Mouse (Mus musculus): ENCODE results near the gene Ifitm6.
"Not testable (repeated sequence)": the region's sequence is repeated elsewhere in the genome, so short reads cannot be mapped to it uniquely, and the experiment has no call there.

Ifitm6 gene

DNA sequence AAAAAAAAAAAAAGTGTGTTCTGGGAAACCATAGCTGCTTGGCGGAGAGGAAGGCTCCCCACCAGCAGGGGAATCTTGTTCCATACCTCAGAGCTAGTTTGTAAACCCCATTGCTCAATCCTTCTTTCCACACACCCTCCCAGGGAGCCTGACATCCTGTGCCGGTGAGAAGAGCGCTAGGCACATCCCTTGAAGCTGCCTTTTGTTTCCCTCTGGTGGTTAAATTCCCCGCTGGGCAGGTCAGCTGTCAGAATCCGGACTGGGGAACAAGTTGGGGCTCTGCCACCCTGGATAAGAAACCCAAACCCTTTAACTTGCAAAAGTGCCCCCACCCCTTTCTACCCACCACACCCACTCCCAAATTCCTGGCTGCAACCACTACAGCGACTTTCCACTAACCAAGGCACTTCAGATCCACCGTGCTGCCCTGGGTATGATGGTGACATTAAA, 9.4 kb downstream of the Ifitm6 start:
- no peak for DNase-seq (ENCODE audit: low spot score)

DNA sequence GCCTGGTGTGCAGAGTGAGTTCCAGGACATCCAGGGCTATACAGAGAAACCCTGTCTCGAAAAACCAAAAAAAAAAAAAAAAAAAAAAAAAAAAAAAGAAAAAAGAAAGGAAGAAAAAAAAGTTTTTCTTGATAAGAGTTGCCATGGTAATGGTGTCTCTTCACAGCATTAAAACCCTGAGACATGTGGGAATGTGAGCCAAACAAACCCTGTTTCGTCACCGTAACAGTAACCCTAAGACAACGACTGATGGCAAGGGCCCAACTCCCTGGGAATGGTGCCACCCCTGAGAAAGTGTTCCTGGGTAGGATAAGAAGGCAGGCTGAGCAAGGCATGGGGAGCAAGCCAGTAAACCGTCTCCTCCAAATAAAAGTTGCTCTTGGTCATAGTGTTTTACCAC, 10.8 kb downstream of the Ifitm6 start:
- DNase-seq (ENCODE audit: low spot score), result no peak

DNA sequence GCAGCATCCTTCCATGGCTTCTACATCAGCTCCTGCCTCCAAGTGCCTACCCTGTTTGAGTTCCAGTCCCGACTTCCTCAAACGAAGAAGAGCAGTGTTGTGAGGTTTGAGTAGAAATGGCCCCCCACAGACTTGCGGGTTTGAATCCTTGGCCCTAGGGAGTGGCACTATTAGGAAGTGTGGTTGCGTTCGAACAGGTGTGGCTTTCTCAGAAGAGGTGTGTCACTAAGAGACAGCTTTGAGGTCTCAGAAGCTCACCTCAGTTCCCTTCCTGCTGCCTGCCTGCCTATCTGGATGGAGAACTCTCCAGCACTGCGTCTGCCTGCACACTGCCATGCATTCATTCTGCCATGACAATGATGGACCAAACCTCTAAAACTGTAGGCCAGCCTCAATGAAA, 11.3 kb downstream of the Ifitm6 start:
- DNase-seq (ENCODE audit: low spot score), result no peak

DNA sequence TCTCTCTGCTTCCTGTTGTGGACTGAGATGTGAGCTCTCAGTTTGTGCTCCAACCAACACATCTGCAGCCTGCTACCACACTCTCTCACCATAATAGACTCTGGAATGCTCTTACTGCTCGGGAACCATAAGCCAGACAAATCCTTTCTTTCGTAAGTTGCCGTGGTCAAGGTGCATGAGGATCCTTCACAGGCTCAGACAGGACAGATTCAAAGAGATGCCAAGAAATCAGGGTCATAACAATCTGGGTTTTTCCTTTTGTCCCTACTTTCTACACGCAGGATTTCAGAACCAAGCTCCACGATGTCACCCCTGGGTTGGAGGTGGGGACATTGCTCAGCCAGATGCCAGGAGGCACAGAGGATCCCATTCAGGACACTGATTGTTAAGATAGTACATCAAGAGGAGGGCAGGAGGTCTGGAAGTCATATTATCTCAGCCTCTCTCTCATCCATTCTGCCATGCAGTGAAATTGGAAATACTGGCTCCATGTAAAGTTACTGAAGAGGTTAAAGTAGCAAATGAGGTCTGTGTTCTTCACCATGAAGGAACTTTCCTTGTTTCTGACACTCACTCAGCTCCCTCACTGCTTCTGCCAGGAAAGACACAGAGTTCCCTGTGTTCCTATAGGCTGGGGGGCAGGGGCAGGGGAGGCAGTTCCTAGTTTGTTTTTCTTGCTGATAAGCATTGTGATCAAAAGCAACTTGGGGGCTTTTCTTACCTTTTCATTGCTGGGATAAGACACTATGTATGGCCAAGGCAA, 14.3 kb downstream of the Ifitm6 start:
- DNase-seq (ENCODE audit: low spot score), result no peak

DNA sequence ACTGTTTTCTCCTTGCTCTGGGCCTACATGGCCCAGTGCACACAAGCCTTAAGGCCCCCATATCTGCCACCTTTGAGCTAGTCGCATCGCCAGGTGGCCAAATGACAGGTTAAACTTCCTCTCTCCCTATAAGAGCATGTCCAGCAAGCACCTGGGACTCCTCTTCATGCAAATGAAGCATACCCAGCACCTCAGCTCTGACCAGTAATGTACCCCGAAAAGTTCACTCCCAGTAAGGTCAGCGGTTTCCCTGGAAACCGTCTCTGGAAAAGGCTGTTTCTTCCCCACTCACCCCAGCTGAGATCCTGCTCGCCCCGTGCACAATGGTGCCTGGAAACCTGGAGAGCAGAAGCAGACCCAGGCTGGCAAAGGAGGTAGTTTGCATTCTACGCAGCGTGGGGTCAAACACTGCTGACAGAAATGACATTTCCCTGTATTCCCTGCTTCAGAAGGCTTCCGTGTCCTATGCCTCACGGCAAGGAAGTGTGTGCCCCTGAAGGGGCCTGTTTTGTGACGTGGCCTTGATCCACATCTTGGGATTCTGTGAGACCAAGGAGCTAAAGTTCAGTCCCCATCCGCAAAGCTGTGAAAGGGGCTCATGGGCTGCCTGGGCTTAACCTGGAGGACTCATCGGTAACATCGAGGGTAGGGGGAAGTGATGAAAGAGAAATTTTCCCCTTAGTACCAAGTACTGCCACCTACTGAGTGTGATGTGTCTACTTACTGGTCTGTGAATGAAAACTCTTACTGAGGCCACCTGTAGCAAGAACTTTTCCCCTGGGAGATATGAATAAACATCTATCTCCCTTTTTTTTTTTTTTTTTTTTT, 16.6 kb downstream of the Ifitm6 start:
- DNase-seq (ENCODE audit: low spot score), result no peak

DNA sequence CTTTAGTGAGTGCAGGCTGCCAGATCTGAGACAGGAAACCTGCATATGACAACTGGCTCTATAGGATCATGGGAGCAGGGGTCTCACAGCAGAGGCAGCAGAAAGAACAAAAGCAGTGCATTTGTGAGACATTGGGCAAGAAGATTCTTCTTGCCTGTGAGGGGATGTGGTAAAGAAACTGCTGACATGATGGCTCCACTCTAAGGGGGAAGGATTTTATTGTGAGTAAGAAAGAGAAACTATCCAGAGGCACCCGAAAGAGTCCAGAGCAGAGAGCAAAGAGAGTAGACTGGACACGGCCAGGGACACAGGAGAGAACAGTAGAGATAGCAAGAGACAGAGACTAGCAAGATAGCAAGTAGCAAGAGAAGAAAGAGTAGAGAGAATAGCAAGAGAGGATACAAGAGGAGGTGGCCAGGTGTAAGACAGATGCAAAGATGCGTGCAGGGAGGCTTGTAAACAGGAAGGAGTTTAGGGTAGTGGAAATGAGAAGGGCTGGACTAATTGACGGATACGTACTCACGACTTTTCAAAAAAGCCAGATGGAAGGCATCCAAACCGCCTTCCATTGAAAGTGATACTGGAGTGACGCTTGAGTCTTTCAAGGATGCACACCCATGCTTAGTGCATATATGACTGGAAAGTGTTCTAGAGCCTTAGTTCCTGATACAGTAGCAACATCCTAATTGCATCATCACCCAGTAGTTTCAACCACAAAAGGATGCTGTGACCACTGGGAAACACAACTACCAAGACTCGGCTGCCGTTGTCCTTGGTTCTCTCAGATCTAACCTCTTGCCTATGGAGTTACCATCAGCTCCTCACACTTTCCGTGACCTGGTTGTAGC, 18.6 kb downstream of the Ifitm6 start:
- DNase-seq (ENCODE audit: low spot score), result no peak

DNA sequence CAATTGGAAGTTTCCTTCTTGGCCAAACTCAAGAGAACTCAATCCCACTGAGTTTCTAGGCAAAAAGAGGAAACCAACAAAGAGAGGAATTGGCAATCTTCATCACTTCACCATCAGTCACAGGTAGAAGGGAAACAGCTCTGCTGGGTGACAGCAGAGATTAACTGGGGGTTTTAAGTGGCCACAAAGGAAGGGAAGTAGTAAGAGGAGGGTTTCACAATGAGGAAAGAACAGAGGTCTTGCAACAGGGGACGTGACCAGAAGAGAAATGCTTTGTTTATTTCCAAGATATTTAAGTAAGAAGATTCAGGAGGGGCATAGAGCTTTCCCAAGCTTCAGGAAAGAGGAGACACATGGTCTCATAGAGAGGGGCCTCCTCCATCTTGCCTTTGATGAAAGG, 19.9 kb downstream of the Ifitm6 start:
- no peak for DNase-seq (ENCODE audit: low spot score)

DNA sequence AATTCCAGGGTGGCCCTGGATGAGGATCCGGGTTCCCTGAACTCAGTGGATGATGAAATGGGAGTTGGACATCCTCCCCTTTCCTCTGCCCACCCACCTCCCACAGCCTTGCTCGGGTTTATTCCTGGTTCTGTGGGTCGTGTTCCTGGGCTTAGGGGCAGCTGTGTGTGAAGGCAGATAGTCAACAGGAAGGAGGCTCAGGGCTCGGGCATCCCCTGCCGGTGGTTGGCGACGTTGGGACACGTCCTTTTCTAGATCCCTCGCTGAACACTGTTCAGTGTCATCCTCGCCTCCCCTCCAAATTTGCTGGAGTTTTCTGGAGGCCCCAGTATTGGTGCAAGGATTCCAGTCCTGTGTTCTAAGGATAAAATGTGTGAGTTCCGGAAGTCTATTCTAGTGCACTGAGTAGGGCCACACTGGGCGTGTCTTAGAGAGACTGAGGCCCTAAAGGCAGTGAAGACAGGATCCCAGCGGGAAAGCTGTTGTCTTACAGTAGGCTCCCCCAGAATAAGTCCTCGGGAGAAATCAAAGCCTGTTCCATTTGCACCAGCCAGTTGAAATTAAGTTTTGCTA, 26.5 kb downstream of the Ifitm6 start:
- no peak for DNase-seq (ENCODE audit: low spot score)

DNA sequence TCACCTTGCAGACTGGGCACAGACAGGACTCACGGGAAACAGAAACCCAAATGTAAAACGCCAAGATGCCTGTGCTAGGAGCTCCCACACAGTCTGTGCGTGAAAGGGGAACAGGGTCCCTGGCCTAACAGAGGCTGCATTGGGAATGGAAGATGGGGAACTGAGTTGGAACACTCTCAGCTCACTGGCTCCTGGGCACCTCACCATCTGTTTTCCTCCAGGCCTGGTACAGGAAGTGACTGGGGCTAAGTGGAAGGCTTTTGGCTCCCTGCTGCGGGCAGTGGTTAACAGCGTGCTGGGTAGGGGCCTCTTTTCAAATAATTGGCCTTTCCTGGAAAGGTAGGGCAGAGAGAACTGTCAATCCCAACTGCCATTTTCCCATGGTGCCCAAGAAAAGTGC, 27.1 kb downstream of the Ifitm6 start:
- DNase-seq (ENCODE audit: low spot score), result no peak

DNA sequence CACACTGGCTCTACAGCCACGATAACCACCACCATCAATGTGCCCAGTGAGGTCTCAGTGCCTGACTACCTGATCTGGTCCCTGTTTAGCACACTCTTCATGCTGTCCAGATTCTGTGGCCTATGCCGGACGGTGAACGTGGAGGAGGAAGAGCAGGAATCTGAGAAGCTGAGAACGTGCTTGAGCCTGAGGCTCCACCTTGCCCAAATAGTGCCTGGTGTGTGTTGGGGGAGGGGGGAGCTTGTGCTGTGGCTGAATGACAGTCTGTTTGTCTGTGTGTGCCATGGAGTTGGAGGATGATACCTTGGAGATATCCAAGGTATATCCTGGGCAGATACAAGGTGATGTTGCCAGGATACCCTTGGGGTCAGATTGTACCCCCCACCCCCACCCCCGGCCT, 27.5 kb downstream of the Ifitm6 start:
- DNase-seq (ENCODE audit: low spot score), result no peak

DNA sequence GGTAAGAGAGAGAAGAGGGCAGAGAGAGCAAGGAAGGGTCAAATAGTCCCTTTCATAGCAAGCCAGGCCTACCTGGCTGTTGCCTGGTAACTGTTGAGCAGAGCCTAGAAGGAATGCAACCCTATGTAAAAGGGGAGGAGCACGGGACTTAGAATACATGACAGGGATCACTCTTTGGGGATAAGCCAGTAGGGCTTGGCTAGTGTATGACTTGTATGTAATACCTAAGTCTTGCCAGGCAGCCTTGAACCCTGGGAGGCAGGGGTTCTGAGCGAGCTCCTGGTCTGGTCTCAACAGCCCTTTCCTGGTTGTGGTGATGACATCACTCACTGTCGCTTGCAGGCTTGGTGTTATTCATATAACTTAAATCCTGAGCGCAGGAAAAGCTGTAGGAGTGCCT, 28.7 kb downstream of the Ifitm6 start:
- DNase-seq (ENCODE audit: low spot score), result no peak

DNA sequence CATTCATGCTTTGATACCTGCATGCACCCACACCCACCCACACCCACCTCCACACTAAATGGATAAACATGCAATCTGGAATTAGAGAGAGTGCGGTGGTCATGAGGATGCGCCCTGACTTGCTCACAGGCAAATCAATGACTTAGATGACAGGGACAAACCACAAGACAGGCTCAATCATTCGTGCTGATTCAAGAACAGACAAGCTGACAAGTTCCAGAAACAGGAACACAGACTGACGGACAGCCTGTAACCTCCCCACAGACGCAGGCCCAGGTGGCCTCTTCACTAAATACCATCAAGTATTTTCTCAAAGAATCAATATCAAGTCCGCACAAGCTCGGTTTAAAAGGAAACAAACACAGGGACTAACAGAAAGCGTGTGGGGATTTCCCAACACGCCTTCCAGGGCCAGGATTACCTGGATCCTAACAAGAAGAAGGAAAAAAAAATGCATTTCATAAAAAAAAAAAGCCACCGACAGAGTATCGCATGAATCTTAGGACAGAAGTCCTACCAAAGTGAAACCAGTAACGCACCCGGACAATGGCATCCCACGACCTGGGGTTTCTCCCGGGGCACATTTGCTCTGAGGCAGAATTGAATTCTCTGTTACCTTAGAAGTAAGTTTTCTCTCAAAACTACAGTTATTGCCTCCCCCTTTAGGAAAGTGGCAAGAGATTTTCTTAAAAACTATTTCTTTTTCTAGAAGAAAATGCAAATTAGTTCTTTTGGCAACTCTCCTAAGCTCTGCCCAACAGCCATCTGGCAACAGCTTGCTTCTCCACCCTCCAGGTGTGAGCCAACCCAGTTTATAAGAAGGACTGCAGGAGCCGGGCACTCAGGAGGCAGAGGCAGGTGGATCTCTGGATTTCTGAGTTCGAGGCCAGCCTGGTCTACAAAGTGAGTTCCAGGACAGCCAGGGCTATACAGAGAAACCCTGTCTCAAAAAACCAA, 30.3 kb downstream of the Ifitm6 start:
- no peak for DNase-seq (ENCODE audit: low spot score)

DNA sequence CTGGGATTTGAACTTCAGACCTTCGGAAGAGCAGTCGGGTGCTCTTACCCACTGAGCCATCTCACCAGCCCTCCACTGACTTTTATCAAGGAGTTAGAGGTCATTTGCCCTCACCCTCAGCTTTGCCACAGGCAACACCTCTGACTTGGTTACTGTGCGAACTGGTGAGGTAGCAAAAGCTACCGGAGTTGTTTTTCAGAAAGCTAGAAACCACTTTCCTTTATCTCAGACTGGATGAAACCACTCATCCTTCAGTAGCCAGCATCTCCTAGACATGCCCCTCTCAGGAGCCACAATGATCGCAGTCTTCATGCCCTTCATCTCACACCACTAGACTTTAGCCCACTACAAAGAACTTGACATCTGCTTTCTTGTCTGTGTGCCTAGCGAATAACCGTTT, 34.8 kb downstream of the Ifitm6 start:
- no peak for DNase-seq (ENCODE audit: low spot score)

DNA sequence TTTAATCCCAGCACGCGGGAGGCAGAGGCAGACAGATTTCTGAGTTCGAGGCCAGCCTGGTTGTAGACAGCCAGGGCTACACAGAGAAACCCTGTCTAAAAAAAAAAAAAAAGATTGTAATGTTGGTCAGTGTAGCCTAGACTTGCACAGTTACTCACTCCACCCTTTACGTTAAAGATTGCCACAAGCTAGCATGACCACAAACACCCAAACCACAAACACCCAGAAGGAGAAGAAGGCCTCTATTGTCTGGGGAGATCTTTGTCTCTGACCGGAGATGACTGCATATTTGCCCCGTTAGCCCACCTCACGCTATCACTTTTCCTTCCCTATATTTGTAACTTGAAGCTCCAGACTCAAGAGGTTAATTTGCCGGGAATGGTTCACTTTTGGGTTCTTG, 36.0 kb downstream of the Ifitm6 start:
- DNase-seq (ENCODE audit: low spot score), result no peak

DNA sequence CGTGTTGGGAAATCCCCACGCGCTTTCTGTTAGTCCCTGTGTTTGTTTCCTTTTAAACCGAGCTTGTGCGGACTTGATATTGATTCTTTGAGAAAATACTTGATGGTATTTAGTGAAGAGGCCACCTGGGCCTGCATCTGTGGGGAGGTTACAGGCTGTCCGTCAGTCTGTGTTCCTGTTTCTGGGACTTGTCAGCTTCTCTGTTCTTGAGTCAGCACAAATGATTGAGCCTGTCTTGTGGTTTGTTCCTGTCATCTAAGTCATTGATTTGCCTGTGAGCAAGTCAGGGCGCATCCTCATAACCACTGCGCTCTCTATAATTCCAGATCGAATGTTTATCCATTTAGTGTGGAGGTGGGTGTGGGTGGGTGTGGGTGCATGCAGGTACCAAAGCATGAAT, 41.0 kb downstream of the Ifitm6 start:
- DNase-seq (ENCODE audit: low spot score), result not testable (repeated sequence)

DNA sequence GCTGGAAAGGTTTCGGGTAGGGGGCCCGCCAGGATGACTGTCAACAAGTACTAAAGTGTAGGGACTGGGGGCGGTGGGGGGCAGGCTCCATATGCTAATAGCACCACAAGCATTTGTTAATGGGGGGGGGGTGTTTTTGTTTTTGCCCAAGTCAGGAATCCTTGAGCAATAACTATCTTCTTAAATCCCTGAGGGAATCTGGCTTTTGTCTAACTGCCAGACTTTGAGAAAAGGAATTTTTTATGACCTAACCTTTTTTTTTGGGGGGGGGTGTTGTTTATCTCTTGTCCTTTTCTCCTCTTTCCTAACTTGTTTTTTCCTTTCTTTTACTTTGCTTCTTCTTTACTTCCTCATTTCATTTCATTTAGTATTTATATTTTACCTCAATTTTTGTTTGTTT, 42.3 kb downstream of the Ifitm6 start:
- DNase-seq (ENCODE audit: low spot score), result no peak

DNA sequence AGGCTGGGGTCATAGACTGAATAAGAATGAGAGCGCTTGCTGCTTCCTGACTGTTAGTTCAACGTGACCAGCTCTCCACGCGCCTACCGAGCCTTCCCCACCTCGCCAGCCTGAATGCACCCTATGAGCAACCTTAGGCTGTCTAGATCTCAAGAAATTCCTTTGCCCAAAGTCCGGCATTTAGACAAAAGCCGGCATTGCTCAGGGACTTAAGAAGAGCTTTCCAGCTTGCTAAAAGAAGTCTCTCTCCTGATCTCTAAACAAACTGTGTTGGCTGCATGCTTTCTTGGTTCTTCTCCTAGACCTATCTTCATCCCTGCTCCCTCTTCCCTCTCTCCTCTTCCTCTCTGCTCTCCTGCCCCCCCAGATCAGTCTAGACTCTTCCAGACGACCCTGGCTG, 42.8 kb downstream of the Ifitm6 start:
- no peak for DNase-seq (ENCODE audit: low spot score)

DNA sequence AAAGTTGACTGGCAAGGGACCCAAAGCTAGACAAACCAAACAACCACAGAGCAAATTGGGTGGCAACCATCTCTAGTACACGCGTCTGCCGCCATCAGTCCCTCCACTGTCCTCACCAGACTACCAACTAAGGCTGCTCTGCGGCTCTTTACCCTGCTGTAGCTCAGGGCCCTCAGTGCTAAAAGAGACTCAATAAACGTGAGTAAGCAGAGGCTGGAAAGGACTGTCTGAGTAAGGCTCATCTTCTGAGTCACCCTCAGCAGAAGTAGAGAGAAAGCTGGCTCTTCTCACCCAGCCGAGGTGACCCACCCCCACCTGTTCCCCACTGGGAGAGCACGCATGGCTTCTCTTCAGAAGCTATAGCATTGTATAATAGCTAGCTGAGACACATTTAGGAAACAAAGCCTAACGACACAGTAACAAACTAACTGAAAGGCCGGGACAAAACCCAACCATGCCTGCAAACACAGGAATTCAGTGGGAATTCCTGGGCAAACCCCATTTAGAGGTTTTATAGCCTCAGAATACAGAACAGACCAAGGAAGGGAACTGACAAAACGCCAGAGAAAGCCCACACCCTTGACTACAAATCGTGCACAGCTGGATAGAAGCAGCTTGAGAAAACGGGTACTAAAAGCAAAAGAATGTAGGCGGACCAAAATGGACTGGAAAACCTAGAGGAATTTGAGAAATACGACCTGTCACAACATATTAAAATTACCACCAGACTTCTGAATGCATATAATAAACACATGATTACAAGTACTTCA, 44.1 kb downstream of the Ifitm6 start:
- no peak for DNase-seq (ENCODE audit: low spot score)

DNA sequence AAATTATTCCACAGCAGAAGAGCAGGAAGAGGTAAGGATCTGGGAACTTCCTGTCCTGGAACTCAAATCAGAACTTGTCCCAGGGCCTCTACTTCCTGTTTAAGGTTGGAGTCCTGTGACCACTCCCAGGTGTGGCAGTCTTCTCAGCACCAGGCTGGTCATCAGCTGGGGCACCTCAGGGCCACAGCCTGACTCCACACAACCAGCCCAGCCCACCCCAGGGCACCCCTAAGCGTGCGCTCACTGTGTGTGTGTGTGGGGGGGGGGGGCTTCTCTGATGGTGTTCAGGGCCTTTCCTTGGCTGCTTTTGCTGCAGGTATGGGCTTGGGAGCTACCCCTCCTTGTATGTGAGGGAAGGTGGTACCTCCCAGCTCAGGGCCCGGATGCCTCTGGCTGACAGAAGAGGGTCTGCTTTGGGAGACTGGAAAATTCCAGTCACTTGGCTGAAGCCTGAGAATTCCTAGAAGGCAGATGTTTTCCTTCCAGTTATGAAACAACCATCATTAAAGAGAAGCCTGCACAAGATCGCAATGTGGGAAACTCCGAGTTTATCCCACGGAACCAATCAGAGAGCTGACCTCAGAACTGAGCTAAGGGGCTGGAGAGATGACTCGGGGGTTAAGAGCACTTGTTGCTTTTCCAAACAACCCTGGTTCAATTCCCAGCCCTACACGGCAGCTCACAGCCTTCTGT, 46.1 kb downstream of the Ifitm6 start:
- no peak for DNase-seq (ENCODE audit: low spot score)

DNA sequence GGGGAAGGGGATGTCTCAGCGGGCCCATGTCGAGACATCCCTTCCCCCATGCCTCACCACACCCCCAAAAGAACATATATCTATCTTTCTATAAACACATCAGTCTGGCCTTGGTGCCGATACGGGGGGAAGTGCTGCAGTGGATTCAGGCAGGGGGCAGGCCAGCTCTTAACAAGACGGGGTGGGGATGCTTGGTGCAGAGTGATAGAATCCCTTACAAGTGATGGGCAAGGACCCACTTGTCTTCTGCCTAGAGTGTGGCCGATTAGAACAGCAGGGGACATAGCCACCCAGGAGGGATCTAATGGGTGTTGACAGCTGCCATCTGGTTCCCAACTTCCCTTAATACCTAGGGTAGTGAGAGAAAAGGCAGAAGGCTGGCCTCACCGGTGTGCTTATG, 46.8 kb downstream of the Ifitm6 start:
- DNase-seq (ENCODE audit: low spot score), result no peak

All from urinary bladder, postnatal 10 days (tissue).